Mouse (Mus musculus): Measurements from ENCODE around the gene Ubb.

DNA sequence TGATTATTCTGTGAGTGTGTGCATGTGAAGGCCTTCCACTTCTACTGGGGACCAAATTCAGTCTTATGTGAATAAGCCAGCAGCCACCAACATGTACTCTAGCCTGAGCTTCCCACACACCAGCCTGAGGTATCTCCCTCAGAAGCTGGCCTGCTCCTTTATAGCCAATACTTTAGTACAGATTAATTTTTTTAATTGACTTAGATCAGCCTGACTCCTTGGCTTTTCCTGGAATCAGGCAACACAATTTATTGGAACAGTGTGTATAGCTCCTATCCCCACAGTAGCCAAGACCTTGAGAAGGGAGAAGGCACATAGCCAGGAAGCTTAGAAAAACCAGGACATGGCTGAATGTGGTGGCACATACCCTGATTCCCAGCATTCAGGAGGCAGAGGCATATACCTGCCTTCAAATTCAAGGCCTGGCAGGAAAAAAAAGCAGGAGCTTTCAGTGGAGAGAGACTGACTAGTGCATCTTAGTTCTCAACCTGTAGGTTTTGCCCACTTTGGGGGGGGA lies 5.0 kb downstream of the Ubb start:
- TF ChIP-seq POLR2A (IDR thresholded peaks at IDR 0.05; ENCODE audit: borderline replicate concordance, extremely low read depth, low read depth, low read length) (no peak), CTCF (IDR thresholded peaks at IDR 0.05; ENCODE audit: insufficient read depth, low read length) (no peak)
